Mouse (Mus musculus) skeletal muscle tissue, postnatal 0 days (tissue): Measurements from ENCODE around the gene Larp6. TPM values are rescaled to one million over a fixed set of nuclear protein-coding genes. Genes with fewer than 3 reads are reported as not detected.

Source experiments
- polyA plus RNA-seq: library from polyadenylated mRNA; unstranded; fragments of >200 nt; fragmentation: Nextera tagmentation; extraction: Ambion mirVana; gene quantifications from 2 replicates; pipeline ENCODE4 v1.2.1, GENCODE M21; 2015

The Larp6 gene
- polyA plus RNA-seq: 1.2 and 1.6 TPM in 2 replicates

DNA sequence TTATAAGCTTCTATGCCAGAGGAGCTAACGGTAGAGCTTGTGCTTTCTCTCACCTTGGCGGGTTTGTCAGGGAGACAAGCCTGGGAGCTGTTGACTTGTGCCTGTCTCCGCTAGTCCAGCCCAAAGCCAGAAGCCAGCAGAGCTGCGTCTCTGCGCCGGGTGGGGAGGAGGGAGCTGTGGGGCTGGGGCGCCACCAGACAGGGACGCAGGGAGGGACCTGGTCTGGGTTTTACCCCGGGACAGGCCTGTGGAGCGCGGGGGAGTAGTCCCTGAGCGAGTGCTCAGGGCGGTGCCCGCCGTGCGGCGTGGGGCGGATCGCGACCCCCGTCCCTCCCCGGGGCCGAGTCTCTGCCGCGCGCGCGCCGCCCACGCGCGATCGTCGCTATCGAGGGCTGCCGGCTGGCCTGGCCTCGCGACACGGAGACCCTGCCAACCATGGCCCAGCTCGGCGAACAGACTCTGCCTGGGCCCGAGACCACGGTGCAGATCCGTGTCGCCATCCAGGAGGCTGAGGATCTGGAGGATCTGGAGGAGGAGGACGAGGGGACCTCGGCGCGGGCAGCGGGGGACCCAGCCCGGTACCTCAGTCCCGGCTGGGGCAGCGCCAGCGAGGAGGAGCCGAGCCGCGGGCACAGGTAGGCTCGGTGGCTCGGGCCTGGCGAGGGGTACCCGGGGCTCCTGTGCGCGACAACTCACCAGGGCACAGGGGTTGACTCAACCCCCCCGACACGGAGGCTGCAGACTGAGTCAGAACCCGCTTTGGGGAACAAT lies at the start of gene Larp6:
TSS of gene Larp6 (plus strand) at position 219 of the 771 bp plus-strand sequence.

DNA sequence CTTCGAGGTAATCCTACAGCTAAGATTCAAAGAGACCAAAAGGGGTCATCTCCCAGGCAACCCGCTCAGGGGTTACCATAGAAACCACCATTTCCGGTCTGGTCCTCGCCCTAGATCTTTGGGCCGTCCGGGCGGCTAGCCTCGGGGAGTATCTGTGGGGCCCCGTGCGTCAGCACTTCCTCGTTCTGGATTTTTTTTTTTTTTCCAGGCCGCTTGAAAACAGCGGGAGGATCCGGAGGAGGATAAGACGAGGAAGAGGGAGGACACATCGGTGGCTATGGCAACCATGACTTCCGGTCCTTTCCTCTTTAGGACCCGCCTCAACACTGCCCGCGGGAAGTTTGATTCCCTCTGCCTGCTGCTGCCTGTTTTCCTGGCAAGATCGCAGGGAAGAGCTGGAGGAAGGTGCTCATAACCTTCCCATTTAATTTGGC lies 24.9 kb upstream of the Larp6 start, which contains the start of gene Lrrc49:
TSS of gene Lrrc49 (minus strand) at position 268 of the 434 bp plus-strand sequence.

Other genes with a start within 250 kb of the Larp6 start
- gene Thsd4, start 190.9 kb upstream of the Larp6 start, polyA plus RNA-seq: 5.7 TPM in 2 replicates
- gene Lrrc49, start 24.8 kb upstream of the Larp6 start, polyA plus RNA-seq: 5.4 and 5.7 TPM in 2 replicates
- 35.1 and 35.8 TPM in 2 replicates for gene Uaca, start 81.6 kb downstream of the Larp6 start, polyA plus RNA-seq